Mouse (Mus musculus) forebrain, embryonic 14.5 days (tissue): ENCODE data around the gene Olfr893. TPM values are rescaled to one million over a fixed set of nuclear protein-coding genes. Genes with fewer than 3 reads are reported as not detected.
"Not testable (repeated sequence)": the region's sequence is repeated elsewhere in the genome, so short reads cannot be mapped to it uniquely, and the experiment has no call there.

ENCODE experiments used
- ATAC-seq: fragments of 200-750 bp; cut with Nextera tagmentation; 2 replicates; pipeline ENCODE4 v1.8.0; 2017; ENCODE audit warnings: mild to moderate bottlenecking, moderate library complexity
- DNase-seq: peaks from one replicate; pipeline ENCODE4 v3.0.0-alpha.2; 2015; ENCODE audit warnings: low spot score
- H3K27ac ChIP-seq: fragments of 300-500 bp; sonication (generic); 2 replicates; pipeline ENCODE4 v1.5.1; 2014; ENCODE audit warnings: low read depth, mild to moderate bottlenecking, control low read depth, low read length, moderate library complexity
- H3K27me3 ChIP-seq: fragments of 300-500 bp; sonication (generic); replicated peaks from 2 replicates; pipeline ENCODE4 v1.6.1; 2014; ENCODE audit warnings: low read length, control low read depth, mixed read lengths; ENCODE audit not compliant: control insufficient read depth, insufficient read depth
- H3K36me3 ChIP-seq: fragments of 300-500 bp; sonication (generic); 2 replicates; pipeline ENCODE4 v1.6.1; 2014; ENCODE audit warnings: low read length, control low read depth; ENCODE audit not compliant: control insufficient read depth, insufficient read depth
- H3K4me1 ChIP-seq: fragments of 300-500 bp; sonication (generic); 2 replicates; pipeline ENCODE4 v1.6.1; 2014; ENCODE audit warnings: antibody characterized with exemption, low read length, control low read depth; ENCODE audit not compliant: control insufficient read depth, insufficient read depth
- H3K4me2 ChIP-seq: fragments of 300-500 bp; sonication (generic); 2 replicates; pipeline ENCODE4 v1.6.1; 2014; ENCODE audit warnings: mild to moderate bottlenecking, control low read depth, low read length
- H3K4me3 ChIP-seq: fragments of 300-500 bp; sonication (generic); 2 replicates; pipeline ENCODE4 v1.5.1; 2014; ENCODE audit warnings: low read depth, low read length, control low read depth
- H3K9ac ChIP-seq: fragments of 300-500 bp; sonication (generic); 2 replicates; pipeline ENCODE4 v1.6.1; 2014; ENCODE audit warnings: mild to moderate bottlenecking, low read length, control low read depth, moderate library complexity
- H3K9me3 ChIP-seq: fragments of 300-500 bp; sonication (generic); replicated peaks from 2 replicates; pipeline ENCODE4 v1.6.1; 2016; ENCODE audit warnings: low read length, control low read depth, mixed read lengths; ENCODE audit not compliant: control insufficient read depth
- WGBS: fragments of 180-500 bp; shearing (Covaris S2); extraction: QIAGEN DNeasy Blood & Tissue Kit; methylation state at CpG from one replicate; pipeline ENCODE4 v1.1.7; 2014; 5-methylcytosine and 5-hydroxymethylcytosine counted together
- polyA plus RNA-seq: library from polyadenylated mRNA; unstranded; fragments of >200 nt; fragmentation: Nextera tagmentation; extraction: Ambion mirVana; gene quantifications from 2 replicates; pipeline ENCODE4 v1.2.1, GENCODE M21; 2014

Olfr893 gene
- polyA plus RNA-seq = not detected in 2 replicates

DNA sequence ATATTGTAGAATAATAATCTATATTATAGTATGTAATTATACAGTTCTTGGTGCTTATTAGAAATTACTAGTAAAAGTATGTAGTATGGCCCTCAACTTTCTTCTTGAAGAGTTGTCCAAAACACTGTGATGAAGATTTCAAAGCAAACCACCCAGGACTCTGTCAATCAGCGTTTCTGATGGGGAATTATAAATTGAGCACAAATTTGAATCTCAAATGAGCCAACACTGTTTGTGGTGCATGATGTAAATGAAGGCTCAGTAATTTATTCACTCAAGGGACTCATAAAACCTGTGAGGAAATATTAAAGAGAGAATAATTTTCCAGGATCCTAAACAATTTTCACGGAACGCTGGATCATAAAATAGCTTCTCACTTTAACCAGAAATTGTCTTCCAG lies at the start of gene Olfr893:
Gene Olfr893, plus strand, starts transcription at position 301 of the 400 bp plus-strand sequence.
- WGBS = 78% methylated on average over 3 of the region's 3 CpGs
- H3K4me3 ChIP-seq = no peak within 1 kb of the TSS
- no peak within 1 kb of the TSS for H3K9ac ChIP-seq
- no peaks in the 10 kb centered on the region for H3K36me3 ChIP-seq
- no peak for DNase-seq
- no peaks in the 10 kb centered on the region for H3K9me3 ChIP-seq
- H3K27me3 ChIP-seq = no peaks in the 10 kb centered on the region
- H3K4me2 ChIP-seq = no peak within 1 kb of the TSS
- no peaks in the 10 kb centered on the region for H3K4me1 ChIP-seq
- H3K27ac ChIP-seq = no peak within 1 kb of the TSS
- no peak for ATAC-seq

GRCm38 (mm10) chr9:38168341-38168740 lies 39.8 kb upstream of the Olfr893 start:
- not testable (repeated sequence) for H3K4me3 ChIP-seq, ATAC-seq, H3K9ac ChIP-seq, H3K36me3 ChIP-seq, DNase-seq, H3K9me3 ChIP-seq, H3K27me3 ChIP-seq, H3K27ac ChIP-seq, H3K4me2 ChIP-seq, H3K4me1 ChIP-seq
- 44% methylated on average over 2 of the region's 2 CpGs for WGBS

DNA sequence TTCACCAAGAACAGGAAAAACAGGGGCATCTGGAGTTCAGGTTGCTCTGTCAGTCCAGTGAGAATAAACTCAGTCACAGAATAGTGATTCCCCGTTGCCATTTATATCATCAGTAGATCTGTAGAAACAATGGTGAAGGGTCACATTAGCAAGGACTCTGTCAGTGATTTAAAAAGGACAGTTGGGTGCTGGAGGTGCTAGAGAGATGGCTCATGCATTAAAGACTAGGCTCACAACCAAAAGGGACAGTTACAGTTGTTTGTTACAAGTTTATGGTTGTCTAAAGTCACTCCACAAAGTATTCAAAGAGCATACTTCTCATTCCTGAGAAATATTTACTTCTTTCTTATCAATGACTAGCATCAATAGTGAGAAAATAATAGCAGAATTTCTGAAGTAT lies 27.4 kb upstream of the Olfr893 start, which contains the start of gene Olfr891:
Gene Olfr891, minus strand, starts transcription at position 101 of the 400 bp plus-strand sequence.
- 93% methylated on average over 1 of the region's 1 CpGs for WGBS
- Histone ChIP-seq H3K4me2 (no peak within 1 kb of the TSS), H3K27me3 (no peaks in the 10 kb centered on the region), H3K9ac (no peak within 1 kb of the TSS), H3K4me3 (no peak within 1 kb of the TSS), H3K27ac (no peak within 1 kb of the TSS), H3K4me1 (no peaks in the 10 kb centered on the region), H3K9me3 (no peaks in the 10 kb centered on the region), H3K36me3 (no peaks in the 10 kb centered on the region)
- DNase-seq (no peak), ATAC-seq (no peak)

- H3K4me2 ChIP-seq = no peak within 1 kb of the TSS
- no peaks in the 10 kb centered on the region for H3K9me3 ChIP-seq
- no peak within 1 kb of the TSS for H3K27ac ChIP-seq
- no peak within 1 kb of the TSS for H3K4me3 ChIP-seq
- no peaks in the 10 kb centered on the region for H3K4me1 ChIP-seq
- ATAC-seq = no peak
- DNase-seq = no peak
- H3K9ac ChIP-seq = no peak within 1 kb of the TSS
- H3K27me3 ChIP-seq = no peaks in the 10 kb centered on the region
- no peaks in the 10 kb centered on the region for H3K36me3 ChIP-seq
Observed at GRCm38 (mm10) chr9:38217755-38218154, 9.6 kb downstream of the Olfr893 start, which contains the start of gene Olfr894. Gene Olfr894 (plus strand): TSS chr9:38218055.

- H3K4me2 ChIP-seq = no peak within 1 kb of the TSS
- H3K36me3 ChIP-seq = no peaks in the 10 kb centered on the region
- H3K4me1 ChIP-seq = no peaks in the 10 kb centered on the region
- H3K27me3 ChIP-seq = no peaks in the 10 kb centered on the region
- no peak within 1 kb of the TSS for H3K27ac ChIP-seq
- ATAC-seq (no peak), DNase-seq (no peak)
- no peaks in the 10 kb centered on the region for H3K9me3 ChIP-seq
- H3K9ac ChIP-seq = no peak within 1 kb of the TSS
- no peak within 1 kb of the TSS for H3K4me3 ChIP-seq
Observed at GRCm38 (mm10) chr9:38252474-38252873, 44.3 kb downstream of the Olfr893 start, which contains the start of gene Olfr143. Gene Olfr143 (plus strand): TSS chr9:38252774.

Other genes with a start within 250 kb of the Olfr893 start
- not detected in 2 replicates for gene Olfr881, start 216.5 kb upstream of the Olfr893 start, polyA plus RNA-seq
- gene Olfr883, start 182.6 kb upstream of the Olfr893 start, polyA plus RNA-seq = not detected in 2 replicates
- gene Olfr884, start 161.8 kb upstream of the Olfr893 start, polyA plus RNA-seq = not detected in 2 replicates
- not detected in 2 replicates for gene Olfr885, start 147.0 kb upstream of the Olfr893 start, polyA plus RNA-seq
- not detected in 2 replicates for gene Olfr887, start 124.3 kb upstream of the Olfr893 start, polyA plus RNA-seq
- gene Olfr888, start 100.2 kb upstream of the Olfr893 start, polyA plus RNA-seq = not detected in 2 replicates
- gene Olfr889, start 93.2 kb upstream of the Olfr893 start, polyA plus RNA-seq = 0.04 and 0.06 TPM in 2 replicates
- gene Olfr890, start 65.8 kb upstream of the Olfr893 start, polyA plus RNA-seq = not detected in 2 replicates
- gene Olfr891, start 27.5 kb upstream of the Olfr893 start, polyA plus RNA-seq = not detected in 2 replicates
- not detected in 2 replicates for gene Olfr894, start 9.7 kb downstream of the Olfr893 start, polyA plus RNA-seq
- not detected in 2 replicates for gene Olfr143, start 44.4 kb downstream of the Olfr893 start, polyA plus RNA-seq
- not detected in 2 replicates for gene Olfr895, start 59.5 kb downstream of the Olfr893 start, polyA plus RNA-seq
- gene Olfr896-ps1, start 82.7 kb downstream of the Olfr893 start, polyA plus RNA-seq = not detected in 2 replicates
- gene Olfr25, start 120.7 kb downstream of the Olfr893 start, polyA plus RNA-seq = not detected in 2 replicates
- not detected in 2 replicates for gene Olfr898, start 140.0 kb downstream of the Olfr893 start, polyA plus RNA-seq
- gene Olfr250, start 158.5 kb downstream of the Olfr893 start, polyA plus RNA-seq = not detected in 2 replicates
- gene Olfr251, start 168.7 kb downstream of the Olfr893 start, polyA plus RNA-seq = not detected in 2 replicates
- not detected in 2 replicates for gene Olfr147, start 193.3 kb downstream of the Olfr893 start, polyA plus RNA-seq
- gene Olfr901, start 221.1 kb downstream of the Olfr893 start, polyA plus RNA-seq = not detected in 2 replicates
- gene Olfr902, start 239.3 kb downstream of the Olfr893 start, polyA plus RNA-seq = not detected in 2 replicates